Mouse (Mus musculus) macrophage (primary cell): ENCODE measurements around the gene Gm49368. TPM values are rescaled to one million over a fixed set of nuclear protein-coding genes. Genes with fewer than 3 reads are reported as not detected.
A peak's percentile ranks its signal among the peaks of the same experiment; 100 is the strongest.
"Not testable (repeated sequence)": the region's sequence is repeated elsewhere in the genome, so short reads cannot be mapped to it uniquely, and the experiment has no call there.

Experiments used
- H3K27ac ChIP-seq: fragments of 350-480 bp; formaldehyde crosslinking; 2 replicates; pipeline ENCODE4 v1.9.0; 2021
- H3K36me3 ChIP-seq: fragments of 350-480 bp; formaldehyde crosslinking; 2 replicates; pipeline ENCODE4 v1.9.0; 2021; ENCODE audit errors: inconsistent target
- H3K4me3 ChIP-seq: fragments of 350-480 bp; formaldehyde crosslinking; 2 replicates; pipeline ENCODE4 v1.9.0; 2021; ENCODE audit errors: inconsistent target
- H3K79me2 ChIP-seq: fragments of 350-480 bp; formaldehyde crosslinking; 2 replicates; pipeline ENCODE4 v1.9.0; 2021; ENCODE audit errors: inconsistent target
- WGBS: methylation state at CpG from one replicate; pipeline ENCODE4 v1.1.7; 2026; ENCODE audit warnings: inconsistent platforms; ENCODE audit not compliant: missing documents; 5-methylcytosine and 5-hydroxymethylcytosine counted together
- polyA plus RNA-seq: library from polyadenylated mRNA; stranded (reverse); fragments of 250-400 nt; gene quantifications from 3 replicates; pipeline ENCODE4 v1.2.4, GENCODE M21; 2018; ENCODE audit warnings: inconsistent platforms
- total RNA-seq, 78 experiments: library from RNA; depleted of rRNA; stranded (reverse); fragments of 250-400 nt; gene quantifications; 1 replicate in 9 of 78; 2 replicates in 24 of 78; 3 replicates in 43 of 78; 4 replicates in 2 of 78; pipeline ENCODE4 v1.2.4; 2018; ENCODE audit warnings: inconsistent platforms in 56 of 78

Gm49368 gene
- 1 to 10 TPM in 14 of 26 experiments, under 1 TPM in 6, not detected in 6; 0.18 to 5.5 (median 1.8) TPM for total RNA-seq (2018; cell fraction: chromatin; rRNA removed)
- total RNA-seq (2018; cell fraction: cytosol; rRNA removed): 1 to 10 TPM in 22 of 26 experiments, under 1 TPM in 4; 0.33 to 4.3 (median 1.5) TPM
- 1 to 10 TPM in 20 of 26 experiments, under 1 TPM in 2, not detected in 4; 0.15 to 8.6 (median 4.3) TPM for total RNA-seq (2018; cell fraction: nucleus; rRNA removed)
- polyA plus RNA-seq: 1.0 to 2.2 TPM (median 1.6 TPM) in 3 replicates

GRCm38 (mm10) chr7:128062456-128062855, at the start of gene Gm49368, which contains the start of gene Itgam:
TSS of gene Gm49368 (plus strand) at chr7:128062683.
TSS of gene Itgam (plus strand) at chr7:128062640.
- 1% methylated on average over 7 of the region's 7 CpGs for WGBS
- Histone ChIP-seq H3K27ac (peak within 1 kb of the TSS; percentile 92), H3K79me2 (peaks cover 28% of the 10 kb centered on the region)

GRCm38 (mm10) chr7:128013116-128013515, 49.4 kb upstream of the Gm49368 start:
- H3K79me2 ChIP-seq: no peaks in the 10 kb centered on the region
- no peak overlapping the region for H3K27ac ChIP-seq
- WGBS: 72% methylated on average over 11 of the region's 13 CpGs
- H3K36me3 ChIP-seq: no peaks in the 10 kb centered on the region
- no peak overlapping the region for H3K4me3 ChIP-seq

More at GRCm38 (mm10) chr7:128062456-128062855, at the start of gene Gm49368, which contains the start of gene Itgam:
- Histone ChIP-seq H3K36me3 (no peaks in the 10 kb centered on the region), H3K4me3 (peak within 1 kb of the TSS; percentile 46)

- not testable (repeated sequence) for H3K27ac ChIP-seq, H3K79me2 ChIP-seq, H3K4me3 ChIP-seq, H3K36me3 ChIP-seq
- WGBS: 94% methylated on average over 5 of the region's 5 CpGs
Measured at GRCm38 (mm10) chr7:128016134-128016533, 46.3 kb upstream of the Gm49368 start.

- no peak overlapping the region for H3K4me3 ChIP-seq
- 99% methylated on average over 6 of the region's 6 CpGs for WGBS
Measured at GRCm38 (mm10) chr7:128016650-128017049, 45.8 kb upstream of the Gm49368 start.

GRCm38 (mm10) chr7:128018275-128018674, 44.2 kb upstream of the Gm49368 start:
- WGBS: 86% methylated on average over 3 of the region's 3 CpGs
- Histone ChIP-seq H3K79me2 (no peaks in the 10 kb centered on the region), H3K36me3 (no peaks in the 10 kb centered on the region), H3K27ac (no peak overlapping the region), H3K4me3 (no peak overlapping the region)

More at GRCm38 (mm10) chr7:128016650-128017049, 45.8 kb upstream of the Gm49368 start:
- Histone ChIP-seq H3K27ac (no peak overlapping the region), H3K79me2 (no peaks in the 10 kb centered on the region), H3K36me3 (no peaks in the 10 kb centered on the region)

GRCm38 (mm10) chr7:128019187-128019586, 43.3 kb upstream of the Gm49368 start:
- H3K27ac ChIP-seq: no peak overlapping the region
- no peaks in the 10 kb centered on the region for H3K79me2 ChIP-seq
- 10% methylated on average over 2 of the region's 2 CpGs for WGBS
- no peak overlapping the region for H3K4me3 ChIP-seq
- no peaks in the 10 kb centered on the region for H3K36me3 ChIP-seq

- WGBS: 74% methylated on average over 8 of the region's 8 CpGs
- Histone ChIP-seq H3K36me3 (no peaks in the 10 kb centered on the region), H3K4me3 (no peak overlapping the region), H3K79me2 (no peaks in the 10 kb centered on the region), H3K27ac (no peak overlapping the region)
Measured at GRCm38 (mm10) chr7:128022974-128023373, 39.5 kb upstream of the Gm49368 start.

- Histone ChIP-seq H3K79me2 (no peaks in the 10 kb centered on the region), H3K4me3 (no peak overlapping the region), H3K36me3 (no peaks in the 10 kb centered on the region), H3K27ac (no peak overlapping the region)
- WGBS: 85% methylated on average over 4 of the region's 4 CpGs
Measured at GRCm38 (mm10) chr7:128023565-128023964, 38.9 kb upstream of the Gm49368 start.

GRCm38 (mm10) chr7:128024364-128024763, 38.1 kb upstream of the Gm49368 start:
- WGBS: 89% methylated on average over 9 of the region's 9 CpGs
- Histone ChIP-seq H3K79me2 (no peaks in the 10 kb centered on the region), H3K27ac (no peak overlapping the region)

GRCm38 (mm10) chr7:128024932-128025331, 37.6 kb upstream of the Gm49368 start:
- Histone ChIP-seq H3K79me2 (no peaks in the 10 kb centered on the region), H3K27ac (no peak overlapping the region), H3K36me3 (no peaks in the 10 kb centered on the region), H3K4me3 (no peak overlapping the region)
- WGBS: 73% methylated on average over 4 of the region's 4 CpGs

More at GRCm38 (mm10) chr7:128024364-128024763, 38.1 kb upstream of the Gm49368 start:
- Histone ChIP-seq H3K36me3 (no peaks in the 10 kb centered on the region), H3K4me3 (no peak overlapping the region)

- WGBS: 66% methylated on average over 4 of the region's 4 CpGs
- H3K27ac ChIP-seq: no peak overlapping the region
- H3K36me3 ChIP-seq: no peaks in the 10 kb centered on the region
- H3K79me2 ChIP-seq: no peaks in the 10 kb centered on the region
- H3K4me3 ChIP-seq: no peak overlapping the region
Measured at GRCm38 (mm10) chr7:128025381-128025780, 37.1 kb upstream of the Gm49368 start.

GRCm38 (mm10) chr7:128031403-128031976, 31.0 kb upstream of the Gm49368 start:
- Histone ChIP-seq H3K4me3 (no peak overlapping the region), H3K27ac (no peak overlapping the region), H3K36me3 (no peaks in the 10 kb centered on the region), H3K79me2 (no peaks in the 10 kb centered on the region)
- 93% methylated on average over 8 of the region's 9 CpGs for WGBS

- H3K27ac ChIP-seq: no peak overlapping the region
- H3K36me3 ChIP-seq: no peaks in the 10 kb centered on the region
- H3K79me2 ChIP-seq: no peaks in the 10 kb centered on the region
- WGBS: 81% methylated on average over 5 of the region's 5 CpGs
- no peak overlapping the region for H3K4me3 ChIP-seq
Measured at GRCm38 (mm10) chr7:128032290-128032988, 30.0 kb upstream of the Gm49368 start.

GRCm38 (mm10) chr7:128032989-128033293, 29.5 kb upstream of the Gm49368 start:
- H3K27ac ChIP-seq: no peak overlapping the region
- H3K36me3 ChIP-seq: no peaks in the 10 kb centered on the region
- H3K79me2 ChIP-seq: no peaks in the 10 kb centered on the region
- WGBS: 100% methylated on average over 3 of the region's 3 CpGs
- H3K4me3 ChIP-seq: no peak overlapping the region

GRCm38 (mm10) chr7:128033616-128034015, 28.9 kb upstream of the Gm49368 start:
- Histone ChIP-seq H3K4me3 (no peak overlapping the region), H3K27ac (no peak overlapping the region), H3K79me2 (no peaks in the 10 kb centered on the region), H3K36me3 (no peaks in the 10 kb centered on the region)
- 93% methylated on average over 4 of the region's 4 CpGs for WGBS
